ENCODE assay signal across 13 mouse cellular contexts in the genomic region with DNA sequence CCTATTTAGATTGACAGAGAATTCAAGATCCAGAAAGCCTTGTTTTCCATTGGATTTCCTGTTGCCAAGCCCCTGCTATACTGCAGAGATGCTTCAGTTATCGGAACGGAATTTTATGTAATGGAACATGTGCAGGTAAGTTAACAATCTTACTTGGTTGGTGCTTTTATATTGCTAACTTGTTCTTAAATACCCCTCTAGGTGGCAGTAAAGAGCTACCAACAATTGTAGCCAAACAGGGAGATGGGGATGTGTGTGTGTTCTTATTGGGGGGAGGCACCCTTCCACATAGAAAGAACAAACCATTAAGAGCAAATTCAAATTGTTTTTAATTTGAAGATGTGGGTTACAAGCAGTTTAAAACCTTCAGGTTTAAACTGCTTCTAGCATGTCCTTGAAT. TPM values are rescaled to one million over a fixed set of nuclear protein-coding genes. Genes with fewer than 3 reads are reported as not detected.
DNase-seq lines count a peak whose midpoint lies in the region; ATAC-seq and TF ChIP-seq lines count a peak whose summit lies in the region.
"Had no signal": no experiment of that assay in that cellular context is flagged by ENCODE, and none has a peak within 500 bp of the region (broad histone marks: within the 10 kb centered on the region; RNA-seq: fewer than 3 reads in every experiment).

No protein-coding gene starts in this region.

- no peaks in the 10 kb centered on the region for H3K27me3 ChIP-seq in stomach, postnatal 0 days (ENCODE audit: control insufficient read depth, insufficient read depth, low read length)
- H3K27me3 ChIP-seq: midbrain, embryonic 12.5 days had no signal

- H3K4me1 ChIP-seq in stomach, postnatal 0 days (replicated peaks; ENCODE audit: control insufficient read depth, insufficient read depth): no peaks in the 10 kb centered on the region
- H3K4me1 ChIP-seq: midbrain, embryonic 12.5 days had no signal

- TF ChIP-seq CTCF in stomach, postnatal 0 days (IDR thresholded peaks at IDR 0.05; ENCODE audit: low read depth): peak; percentile 75

- TF ChIP-seq EP300 in stomach, postnatal 0 days (optimal IDR thresholded peaks at IDR 0.05): no peak

- H3K4me3 ChIP-seq in stomach, postnatal 0 days (ENCODE audit: low read depth, low read length): no peak overlapping the region
- H3K4me3 ChIP-seq: midbrain, embryonic 12.5 days had no signal

- peak; percentile 18 for DNase-seq in heart, adult 8-10 months (ENCODE audit: low spot score)
- no peak for DNase-seq in heart, postnatal 4 days
- DNase-seq in thymus, postnatal 0 days (ENCODE audit: low spot score): peak; percentile 41
- DNase-seq in thymus, postnatal 36 days: no peak
- DNase-seq in embryo, embryonic 10.5 days (ENCODE audit: low spot score): peak; percentile 56
- no peak for DNase-seq in stomach, postnatal 0 days (ENCODE audit: low spot score)
- no peak for DNase-seq in neural tube, embryonic 10.5 days (ENCODE audit: extremely low spot score, low spot score)
- no peak for DNase-seq in spleen, adult 18-20 months
- DNase-seq: cerebellum, postnatal 14 days; kidney, adult 11 months; left cerebral cortex, postnatal 4 days; thymus, postnatal 14 days had no signal

- no peaks in the 10 kb centered on the region for H3K36me3 ChIP-seq in stomach, postnatal 0 days (ENCODE audit: control insufficient read depth, insufficient read depth, low read length)
- H3K36me3 ChIP-seq: midbrain, embryonic 12.5 days had no signal

- no peaks in the 10 kb centered on the region for H3K9me3 ChIP-seq in stomach, postnatal 0 days (ENCODE audit: control insufficient read depth, low read length)
- H3K9me3 ChIP-seq: midbrain, embryonic 12.5 days had no signal

- ATAC-seq in stomach, postnatal 0 days (ENCODE audit: low FRiP score, low TSS enrichment): no peak

- no peak overlapping the region for H3K9ac ChIP-seq in stomach, postnatal 0 days (ENCODE audit: low read length)
- H3K9ac ChIP-seq: midbrain, embryonic 12.5 days had no signal

- WGBS in stomach, postnatal 0 days: 69% methylated on average over 2 of the region's 2 CpGs

- no peak overlapping the region for H3K4me2 ChIP-seq in stomach, postnatal 0 days (replicated peaks; ENCODE audit: low read depth)
- H3K4me2 ChIP-seq: midbrain, embryonic 12.5 days had no signal

- no peak overlapping the region for H3K27ac ChIP-seq in stomach, postnatal 0 days (replicated peaks)
- H3K27ac ChIP-seq: midbrain, embryonic 12.5 days had no signal

RNA-seq across cellular contexts. Expression of gene Acad11, which starts 12.6 kb away (rescaled TPM):
- total RNA-seq in heart, adult 8-10 months (2022): 100 to 1,000 TPM; 114 to 136 (median 130) TPM
- total RNA-seq in heart, postnatal 4 days (2021): 10 to 100 TPM; 19.9 to 20.9 TPM
- polyA plus RNA-seq in thymus, postnatal 0 days (2015; fragmentation: Nextera tagmentation; extraction: Ambion mirVana): 13.8 and 14.7 TPM in 2 replicates
- polyA plus RNA-seq in stomach, postnatal 0 days (2015; fragmentation: Nextera tagmentation; extraction: Ambion mirVana): 24.2 and 24.4 TPM in 2 replicates

RNA-seq across cellular contexts. Expression of gene Uba5, which starts 12.9 kb away (rescaled TPM):
- total RNA-seq in heart, adult 8-10 months (2022): 10 to 100 TPM; 12.7 to 16.2 (median 14.0) TPM
- 10 to 100 TPM; 27.5 to 27.7 TPM for total RNA-seq in heart, postnatal 4 days (2021)
- 34.8 and 37.0 TPM in 2 replicates for polyA plus RNA-seq in thymus, postnatal 0 days (2015; fragmentation: Nextera tagmentation; extraction: Ambion mirVana)
- polyA plus RNA-seq in stomach, postnatal 0 days (2015; fragmentation: Nextera tagmentation; extraction: Ambion mirVana): 39.3 and 42.4 TPM in 2 replicates

RNA-seq across cellular contexts. Expression of gene Gm28305, which starts 35.3 kb away (rescaled TPM):
- total RNA-seq in heart, adult 8-10 months (2022): 1 to 10 TPM in 1 of 4 experiments, not detected in 3; 2.0 TPM
- total RNA-seq in heart, postnatal 4 days (2021): not detected
- not detected in 2 replicates for polyA plus RNA-seq in thymus, postnatal 0 days (2015; fragmentation: Nextera tagmentation; extraction: Ambion mirVana)
- polyA plus RNA-seq in stomach, postnatal 0 days (2015; fragmentation: Nextera tagmentation; extraction: Ambion mirVana): not detected in 2 replicates
- total RNA-seq: left cerebral cortex, postnatal 4 days had no signal
- polyA plus RNA-seq: midbrain, embryonic 12.5 days had no signal

RNA-seq across cellular contexts. Expression of gene Ackr4, which starts 50.9 kb away (rescaled TPM):
- 1 to 10 TPM; 1.6 to 3.1 (median 1.8) TPM for total RNA-seq in heart, adult 8-10 months (2022)
- total RNA-seq in heart, postnatal 4 days (2021): 1 to 10 TPM; 4.3 to 6.3 TPM
- 26.5 and 29.8 TPM in 2 replicates for polyA plus RNA-seq in thymus, postnatal 0 days (2015; fragmentation: Nextera tagmentation; extraction: Ambion mirVana)
- 3.1 and 3.6 TPM in 2 replicates for polyA plus RNA-seq in stomach, postnatal 0 days (2015; fragmentation: Nextera tagmentation; extraction: Ambion mirVana)

Comparison
In these comparisons a context has a peak if more than half of its experiments do, and no peak if none do; other contexts are left out.
1. DNase-seq: peak in heart, adult 8-10 months (single experiment), thymus, postnatal 0 days (single experiment) and embryo, embryonic 10.5 days (single experiment); none in heart, postnatal 4 days (single experiment), thymus, postnatal 36 days (0 of 2), stomach, postnatal 0 days (single experiment), neural tube, embryonic 10.5 days (single experiment) and spleen, adult 18-20 months (0 of 2).
2. RNA of gene Acad11, which starts 12.6 kb away (total RNA-seq): 114 to 136 TPM in heart, adult 8-10 months; 19.9 to 20.9 TPM in heart, postnatal 4 days; every median in the first group is over 4 times any median in the second.